Mouse (Mus musculus): ENCODE measurements around the gene Trim3.

Gene Trim3

DNA sequence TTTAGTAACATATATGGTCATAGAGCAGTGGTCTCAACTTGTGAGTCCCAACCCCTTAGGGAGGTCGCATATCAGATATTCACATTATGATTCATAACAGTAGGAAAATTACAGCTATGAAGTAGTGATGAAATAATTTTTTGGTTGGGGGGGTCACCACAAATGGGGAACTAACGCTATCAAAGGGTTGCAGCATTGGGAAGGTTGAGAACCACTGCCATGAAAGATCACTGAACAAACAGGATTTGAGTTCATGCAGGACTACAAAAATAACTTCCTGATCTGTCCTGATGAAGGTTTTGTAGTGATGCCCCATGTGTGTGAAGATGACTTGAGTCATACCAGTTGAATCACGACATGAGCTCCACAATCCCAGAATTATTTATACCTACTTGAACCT, 24.9 kb downstream of the Trim3 start:
- DNase-seq (ENCODE audit: low spot score): no peak

DNA sequence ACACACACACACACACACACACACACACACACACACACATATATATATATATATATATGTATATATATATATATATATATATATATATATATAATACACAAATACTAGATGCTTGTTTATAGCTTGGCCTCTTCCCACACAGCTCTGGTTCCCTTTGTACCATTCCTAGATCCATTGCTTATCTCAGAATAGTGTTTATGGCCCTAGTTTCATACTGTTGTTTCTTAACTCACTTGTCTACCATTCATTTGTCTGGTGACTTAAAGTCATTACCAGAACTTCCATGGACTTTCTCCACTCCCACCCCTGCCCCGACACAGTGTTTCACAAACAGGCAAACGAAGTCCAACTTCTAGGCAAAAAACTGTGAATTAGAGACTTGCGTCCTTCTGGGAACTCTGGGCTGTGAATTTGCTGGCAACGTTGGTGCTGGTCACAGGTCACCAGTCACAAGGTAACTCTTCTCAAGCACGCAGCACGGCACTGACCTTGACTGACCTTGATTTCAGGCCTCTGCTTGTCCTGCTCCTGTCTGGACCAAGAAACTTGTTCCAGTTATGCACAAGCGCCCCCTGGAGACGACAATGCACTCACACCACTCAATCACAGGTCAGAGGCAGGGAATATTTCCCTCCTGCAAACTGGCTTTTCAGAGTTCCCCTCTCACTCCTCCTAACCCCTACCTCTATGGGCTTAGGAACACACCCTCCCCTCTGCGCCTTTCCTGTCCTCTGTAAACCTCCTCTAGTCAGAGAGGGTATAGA, 30.3 kb downstream of the Trim3 start:
- DNase-seq (ENCODE audit: low spot score): no peak

DNA sequence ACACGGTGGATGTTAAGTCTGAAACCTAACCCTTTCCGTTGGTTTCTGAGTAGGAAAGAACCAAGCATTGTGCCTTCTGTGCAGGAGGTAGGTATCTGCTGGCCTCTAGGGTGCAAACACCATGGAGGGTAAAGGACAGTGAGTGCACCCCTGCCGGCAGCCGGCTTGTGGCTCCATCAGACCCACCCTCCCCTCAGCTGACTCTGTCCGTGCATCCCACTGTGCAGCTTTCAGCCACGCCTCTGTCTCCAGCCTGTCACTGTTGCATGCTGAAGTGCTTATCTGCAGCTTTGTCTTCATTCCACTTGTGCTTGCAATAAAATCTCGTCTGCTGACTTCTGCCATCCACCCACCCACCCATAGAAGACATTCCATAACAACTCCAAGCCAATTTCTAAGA, 43.3 kb downstream of the Trim3 start:
- no peak for DNase-seq (ENCODE audit: low spot score)

DNA sequence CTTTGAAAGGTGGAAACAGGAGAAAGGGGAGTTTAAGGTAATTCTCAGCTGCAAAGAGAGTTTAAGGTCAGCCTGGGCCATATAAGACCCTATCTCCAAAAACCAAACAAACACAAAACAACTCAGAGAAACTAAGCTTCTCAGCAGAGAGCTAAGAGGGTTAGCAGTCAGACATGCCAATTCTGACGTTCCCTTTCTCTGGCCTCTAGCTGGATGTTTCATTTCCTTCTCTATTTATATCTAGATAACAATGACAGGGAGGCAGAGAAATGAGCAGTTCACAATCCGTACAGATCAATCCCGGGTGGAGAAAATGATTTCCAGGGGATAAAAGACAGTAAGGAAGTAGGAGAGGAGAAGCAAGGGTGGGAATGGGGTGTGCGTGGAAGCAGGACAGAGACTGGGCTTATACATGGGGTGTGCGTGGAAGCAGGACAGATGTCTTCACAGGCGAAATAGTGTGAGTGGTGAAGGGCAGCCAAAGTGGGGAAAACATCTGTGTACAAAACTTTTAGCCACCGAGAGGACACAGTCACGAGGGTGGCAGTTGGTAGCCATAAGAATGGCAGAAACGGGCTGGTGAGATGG, 45.0 kb downstream of the Trim3 start:
- no peak for DNase-seq (ENCODE audit: low spot score)

DNA sequence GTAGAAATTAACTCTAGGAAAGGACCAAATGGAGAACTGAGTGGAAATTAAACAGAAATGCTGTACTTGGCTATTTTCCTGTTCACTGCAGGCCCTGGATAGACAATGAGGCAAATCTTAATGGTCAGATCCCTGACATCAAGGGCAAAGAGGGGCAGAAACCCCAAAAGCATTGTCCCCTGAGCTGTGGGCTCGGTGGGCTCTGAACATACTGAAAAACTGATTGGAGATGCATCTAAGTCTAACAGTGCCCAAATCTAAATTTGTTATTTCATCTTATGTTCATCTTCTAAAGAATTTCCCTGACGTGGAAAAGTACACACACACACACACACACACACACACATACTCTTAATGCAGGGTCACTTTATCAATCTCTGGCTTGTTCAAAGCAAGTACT, 51.4 kb downstream of the Trim3 start:
- no peak for DNase-seq (ENCODE audit: low spot score)

DNA sequence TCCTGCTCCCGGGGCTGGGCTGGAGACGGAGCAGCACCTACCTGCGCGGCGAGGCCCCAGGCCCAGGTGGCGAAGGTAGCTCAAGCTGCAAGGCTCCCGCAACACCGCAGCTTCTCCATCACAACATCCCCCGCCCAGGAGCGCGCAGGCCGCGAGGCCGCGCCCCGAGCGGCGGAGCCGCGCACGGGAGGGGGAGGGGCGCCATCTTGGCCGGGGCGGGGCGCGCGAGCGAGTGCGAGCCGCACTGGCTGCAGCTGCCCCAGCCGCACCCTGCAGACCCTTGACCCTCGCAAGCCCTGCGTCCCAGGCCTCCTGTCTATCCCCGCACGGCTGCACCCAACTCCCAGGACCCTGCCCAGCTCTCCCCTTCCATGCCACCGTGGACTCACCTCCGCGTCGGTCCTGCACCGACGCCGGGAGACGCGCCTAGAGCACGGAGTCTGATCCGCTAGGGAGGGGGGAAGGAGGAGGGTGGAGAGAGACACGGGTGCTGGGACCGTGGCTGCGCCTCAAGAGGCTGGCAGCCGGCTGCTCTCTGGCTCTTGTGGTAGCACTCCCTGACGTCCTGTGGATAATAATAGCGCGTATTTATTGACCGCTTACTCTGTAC, 52.2 kb downstream of the Trim3 start, which contains the start of gene Apbb1:
TSS of gene Apbb1 (minus strand) at position 560 of the 610 bp plus-strand sequence.
- no peak for DNase-seq (ENCODE audit: low spot score)

DNA sequence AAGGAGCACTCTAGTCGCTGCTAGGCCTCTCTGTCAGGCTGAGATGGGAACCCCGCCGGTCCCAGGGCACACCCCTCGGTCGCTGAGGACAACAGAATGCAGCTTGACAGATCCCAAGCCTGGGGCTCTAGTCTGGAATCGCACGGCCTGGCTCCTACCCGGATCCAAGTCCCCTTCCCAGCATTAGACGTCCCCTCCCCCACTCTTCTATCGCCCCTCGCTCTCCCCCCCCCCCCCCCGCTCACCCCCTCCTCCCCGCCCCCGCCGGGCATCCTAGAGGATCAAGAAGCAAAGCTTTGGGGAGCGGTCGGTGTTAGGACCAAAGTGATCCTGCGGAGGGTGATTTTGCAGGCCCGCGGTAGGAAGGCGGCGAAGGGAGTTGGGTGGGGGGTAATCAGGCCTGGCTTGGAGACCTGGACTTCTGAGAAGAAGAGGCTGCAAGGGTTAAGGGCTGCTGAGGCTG, 52.7 kb downstream of the Trim3 start:
- no peak for DNase-seq (ENCODE audit: low spot score)

DNA sequence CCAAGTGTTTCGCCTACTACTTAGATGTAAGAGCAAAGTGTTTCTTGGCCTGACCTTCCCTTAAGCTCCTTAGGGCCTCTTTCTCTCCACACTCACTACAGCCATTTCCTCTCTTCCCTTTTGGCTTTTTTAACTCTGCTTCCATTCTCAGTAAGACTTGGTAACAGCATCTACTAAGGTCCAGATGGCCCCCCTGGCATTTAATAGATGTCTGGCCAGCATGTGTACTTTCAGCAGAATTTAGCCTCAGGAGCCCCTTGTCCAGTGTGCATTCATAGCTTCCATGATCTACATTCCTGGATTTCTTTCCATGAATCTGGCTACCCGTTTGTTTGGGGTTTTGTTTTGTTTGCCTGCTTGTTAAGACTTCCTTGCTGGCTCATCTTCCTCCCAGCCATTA, 54.9 kb downstream of the Trim3 start:
- DNase-seq (ENCODE audit: low spot score): no peak

DNA sequence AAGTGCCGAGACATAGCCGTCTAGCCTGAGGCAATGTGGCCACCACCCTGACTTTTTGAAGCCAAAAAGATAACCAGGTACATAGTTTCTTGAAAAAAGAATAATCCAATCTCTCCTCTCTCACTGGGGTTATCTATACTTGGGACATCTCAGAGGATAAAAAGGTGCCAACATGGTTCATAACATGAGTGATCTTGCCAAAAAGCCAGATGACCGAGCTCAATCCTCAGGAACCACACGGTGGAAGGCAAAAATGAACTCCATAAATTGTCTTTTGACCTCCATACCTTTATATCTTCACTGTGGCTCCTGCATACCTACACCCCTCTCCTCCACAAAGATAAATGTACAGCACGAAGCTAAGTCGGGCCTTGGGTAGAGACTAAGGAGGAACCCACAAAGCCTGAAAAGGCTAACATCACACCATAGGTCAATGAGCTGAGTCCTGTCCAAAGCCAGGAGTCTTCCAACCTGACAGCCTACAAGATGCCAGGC, 55.9 kb downstream of the Trim3 start:
- no peak for DNase-seq (ENCODE audit: low spot score)

DNA sequence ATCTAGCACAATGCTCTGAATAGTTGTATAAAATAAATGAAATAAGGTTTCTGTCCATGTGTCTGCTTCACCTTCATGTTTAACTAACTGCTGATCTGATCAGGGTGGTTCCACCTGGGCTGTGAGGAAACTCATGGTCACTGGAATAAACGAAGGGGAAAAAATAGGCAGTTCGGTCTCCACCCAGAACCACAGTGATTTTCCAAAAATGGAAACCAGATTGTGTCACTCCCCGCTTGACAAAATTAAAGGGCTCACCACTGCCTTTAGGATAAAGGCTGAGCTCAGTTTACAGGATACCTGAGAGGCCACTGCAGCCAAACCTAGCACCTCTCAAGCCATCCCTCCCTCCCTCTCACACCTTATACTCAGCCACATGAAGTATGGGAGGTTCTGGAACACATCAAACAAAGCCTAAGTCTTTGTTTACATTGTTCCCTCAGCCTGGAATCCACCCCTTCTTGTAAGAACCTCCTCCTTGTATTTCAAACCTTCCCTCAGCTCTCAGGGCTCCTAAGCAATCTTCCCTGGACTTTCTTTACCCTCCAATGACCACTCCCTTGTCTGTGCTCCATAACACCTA, 57.1 kb downstream of the Trim3 start:
- DNase-seq (ENCODE audit: low spot score): no peak

DNA sequence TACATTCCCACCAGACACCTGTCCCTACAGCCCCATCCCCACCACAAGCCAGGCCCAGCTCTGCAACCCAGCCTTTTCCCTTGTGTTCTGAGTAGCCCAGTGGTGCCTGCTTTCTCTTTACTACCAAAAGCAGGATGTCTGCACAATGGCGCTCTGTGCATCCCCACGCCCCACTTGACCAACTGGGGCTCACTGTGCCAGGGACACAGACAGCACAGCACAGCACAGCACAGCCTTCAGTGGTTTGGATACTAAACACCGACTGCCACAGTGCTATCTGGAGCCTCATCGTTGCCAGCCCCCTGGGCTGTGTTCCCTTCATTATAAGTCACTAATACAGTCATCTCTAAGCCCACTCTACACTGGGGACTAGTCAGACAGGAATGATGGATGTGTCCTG, 58.8 kb downstream of the Trim3 start:
- no peak for DNase-seq (ENCODE audit: low spot score)

DNA sequence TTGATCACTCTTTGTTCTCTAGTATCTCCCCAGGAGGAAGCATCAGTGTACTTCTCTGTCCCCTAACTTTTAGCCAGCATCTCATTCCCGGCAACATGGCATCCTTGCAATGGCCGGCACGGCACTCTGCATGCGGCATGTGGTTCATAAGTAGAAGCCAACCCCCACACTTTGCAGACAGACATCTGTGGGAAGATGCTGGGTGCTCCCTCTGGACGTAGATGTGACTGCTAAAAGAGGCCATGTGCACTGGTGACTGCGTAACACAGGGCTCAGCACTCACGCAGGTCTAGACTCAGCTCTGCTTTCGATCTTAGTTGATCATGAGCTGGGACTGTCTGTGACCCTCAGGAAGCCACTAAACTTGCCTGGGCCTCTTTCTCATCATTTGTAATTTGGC, 60.4 kb downstream of the Trim3 start:
- DNase-seq (ENCODE audit: low spot score): no peak

DNA sequence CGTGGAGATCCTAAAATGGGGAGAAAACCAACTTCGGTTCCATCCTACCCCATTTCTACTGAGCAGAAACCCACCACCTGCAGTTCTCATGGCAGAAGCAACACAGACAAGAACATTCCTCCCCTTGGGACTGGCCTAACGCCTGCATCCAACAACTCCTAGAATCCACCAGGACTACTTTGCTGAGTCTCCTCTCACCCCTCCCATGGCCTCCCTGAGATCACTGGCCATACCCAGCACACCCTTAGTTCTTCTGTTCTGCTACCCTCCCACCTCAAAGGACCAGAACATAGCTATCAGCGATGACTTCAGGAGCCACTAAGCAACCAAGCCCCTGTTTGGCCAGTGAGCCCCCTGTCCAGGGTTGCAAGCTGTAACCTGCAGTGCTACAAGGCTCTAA, 62.6 kb downstream of the Trim3 start:
- no peak for DNase-seq (ENCODE audit: low spot score)

DNA sequence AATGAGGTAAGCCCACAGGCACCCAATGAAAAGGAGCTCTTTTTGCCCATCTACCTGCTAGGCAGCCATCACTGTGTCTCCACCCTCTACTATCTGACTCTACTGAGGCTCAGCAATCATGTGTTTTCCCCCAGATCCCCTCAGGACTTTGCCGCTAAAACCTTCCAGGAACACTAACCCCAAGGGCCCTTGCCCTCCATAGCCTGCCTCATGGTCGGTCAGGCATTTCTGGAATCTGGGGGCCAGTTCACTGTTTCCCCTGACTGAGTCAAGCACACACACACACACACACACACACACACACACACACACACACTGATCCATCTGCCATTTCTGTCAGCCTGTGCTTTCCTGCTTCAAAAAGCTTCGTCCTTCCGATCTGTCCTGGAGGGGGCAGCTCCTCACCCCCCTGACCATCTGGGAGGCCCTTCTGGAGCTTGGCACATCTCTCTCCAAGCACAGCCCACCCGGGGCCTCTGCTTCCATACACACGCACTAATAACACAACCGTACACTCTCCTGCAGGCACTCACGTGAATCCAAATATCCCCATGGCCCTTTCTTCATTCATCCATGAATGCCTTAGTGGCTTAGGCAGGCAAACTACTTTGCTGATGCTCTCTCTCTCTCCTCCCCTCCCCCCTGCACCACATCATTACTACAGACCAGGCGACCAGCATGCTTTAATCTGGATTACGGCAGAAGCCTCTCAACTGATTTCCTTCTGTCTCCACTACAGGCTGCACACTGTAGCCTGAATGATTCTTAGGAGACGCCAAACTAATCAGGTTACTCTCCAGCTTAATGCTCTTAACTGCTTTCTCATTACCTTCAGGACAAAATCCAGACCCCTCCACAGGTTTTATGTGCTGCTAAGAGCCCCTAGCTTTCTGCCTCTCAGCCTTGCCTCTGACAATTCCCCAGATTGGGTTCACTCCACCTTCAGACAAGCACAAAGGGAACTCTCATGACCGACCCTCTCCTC, 63.6 kb downstream of the Trim3 start:
- no peak for DNase-seq (ENCODE audit: low spot score)

DNA sequence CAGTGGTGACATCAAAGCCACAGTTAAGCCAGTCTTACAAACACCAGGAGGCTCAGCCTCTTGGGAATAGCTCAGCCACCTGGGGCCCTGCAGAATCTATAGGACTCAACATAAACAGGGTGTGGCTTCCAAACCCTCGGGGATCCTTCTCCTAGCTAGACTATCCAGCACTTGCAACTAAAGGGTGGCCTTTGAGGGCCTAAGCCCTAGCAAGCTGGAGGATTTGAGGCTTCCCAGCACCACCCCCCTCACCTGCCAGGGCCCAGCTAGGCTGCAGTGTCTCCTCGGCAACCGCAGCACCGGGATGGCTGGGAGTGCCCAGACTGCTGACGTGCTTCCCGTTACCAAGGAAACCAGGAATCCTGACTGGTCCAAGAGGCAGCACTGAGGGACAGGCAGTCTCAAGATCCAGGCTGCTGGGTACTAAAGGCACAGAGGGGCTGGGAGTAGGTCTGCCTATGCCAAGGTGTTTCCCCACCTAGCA, 64.3 kb downstream of the Trim3 start:
- DNase-seq (ENCODE audit: low spot score): no peak

DNA sequence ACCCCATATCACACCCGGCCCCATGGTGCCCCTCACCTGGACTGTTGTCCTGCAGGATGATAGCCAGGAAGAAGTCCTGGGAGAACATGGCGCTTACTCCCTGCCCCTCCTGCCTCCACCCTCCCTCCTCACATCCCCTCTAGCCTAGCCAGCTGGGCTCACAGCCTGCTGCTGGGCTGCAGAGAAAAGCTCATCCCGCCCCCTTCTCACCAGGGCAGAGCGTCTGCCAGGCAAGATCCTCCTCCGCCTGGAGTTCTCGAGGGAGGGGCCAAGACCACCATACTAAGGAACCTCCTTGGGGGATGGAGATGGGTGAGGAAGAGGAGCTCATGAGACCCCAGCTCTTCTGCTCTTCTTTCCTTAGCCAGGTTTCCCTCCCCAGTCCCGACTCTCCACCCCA, 64.8 kb downstream of the Trim3 start:
- DNase-seq (ENCODE audit: low spot score): no peak

DNA sequence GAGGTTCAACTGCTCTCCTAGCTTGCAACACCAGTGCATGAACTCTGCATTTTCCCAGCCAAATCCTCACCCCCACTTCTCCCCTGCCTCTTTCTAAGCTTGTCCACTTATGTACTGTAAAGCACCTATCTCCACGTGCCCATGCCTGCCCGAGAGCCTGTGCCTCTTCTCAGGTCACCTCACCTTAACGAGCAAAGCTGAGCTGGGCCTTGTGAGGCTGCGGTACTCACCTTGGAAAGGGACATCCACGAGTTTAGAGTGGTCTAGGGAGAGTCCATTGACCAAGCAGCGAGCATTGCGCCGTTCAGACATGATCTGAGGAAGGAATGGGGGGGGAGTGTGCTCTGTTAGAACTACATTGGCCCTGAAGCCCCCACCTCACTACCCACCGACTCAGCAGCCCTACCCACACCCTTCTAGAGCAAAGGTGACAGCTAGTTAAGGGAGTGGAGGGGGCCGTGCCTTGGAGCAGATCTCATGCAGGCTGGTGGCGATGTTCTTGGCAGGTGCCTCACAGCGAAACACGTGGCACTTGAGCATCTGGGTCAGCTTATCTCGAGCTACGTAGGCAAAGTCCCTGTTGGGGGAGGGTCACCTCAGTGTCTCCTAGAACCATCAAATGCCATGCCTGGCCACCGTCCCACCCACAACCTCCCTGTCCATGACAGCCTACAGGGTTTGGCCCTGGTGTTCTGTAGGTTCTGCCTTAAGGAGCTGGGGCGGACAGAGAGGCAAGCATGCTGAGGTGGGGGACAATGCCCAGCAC, 68.1 kb downstream of the Trim3 start:
- DNase-seq (ENCODE audit: low spot score): no peak

DNA sequence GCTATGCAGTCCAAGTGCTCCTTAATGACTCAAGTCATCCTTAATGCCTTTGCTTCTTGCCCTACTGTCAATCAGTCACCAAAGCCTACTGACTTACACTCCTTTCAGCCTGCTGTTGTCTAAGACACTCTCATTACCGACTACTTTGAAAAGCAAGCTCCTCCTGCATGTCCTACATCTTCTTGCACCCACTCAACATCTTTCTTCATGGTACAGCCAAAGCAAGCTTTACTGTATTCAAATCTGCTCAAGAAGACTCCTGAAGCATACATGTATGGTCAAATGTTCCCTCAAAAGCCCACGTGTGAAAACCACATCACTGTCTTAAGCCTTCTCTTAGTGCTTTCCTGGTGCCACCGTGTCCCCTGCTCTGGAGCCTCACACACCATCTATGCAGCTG, 70.0 kb downstream of the Trim3 start:
- no peak for DNase-seq (ENCODE audit: low spot score)

DNA sequence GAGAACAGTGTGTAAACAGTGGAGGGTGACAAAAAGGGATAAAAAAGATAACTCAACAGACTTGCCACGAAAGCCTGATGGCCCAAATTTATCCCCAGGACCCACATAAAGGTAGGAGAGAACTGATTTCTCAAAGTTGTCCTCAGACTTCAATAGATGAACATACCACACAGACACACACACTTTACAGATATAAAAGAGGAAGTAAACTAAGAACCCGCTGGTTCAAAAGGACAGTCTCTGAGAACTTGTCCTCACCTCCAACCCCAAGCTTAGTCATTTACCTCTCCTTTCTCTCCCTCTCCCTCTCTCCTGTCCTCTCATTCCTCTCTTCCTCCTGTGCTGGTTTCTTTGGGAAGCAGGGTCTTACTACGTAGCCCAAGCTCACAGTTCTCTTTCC, 71.1 kb downstream of the Trim3 start:
- DNase-seq (ENCODE audit: low spot score): no peak

DNA sequence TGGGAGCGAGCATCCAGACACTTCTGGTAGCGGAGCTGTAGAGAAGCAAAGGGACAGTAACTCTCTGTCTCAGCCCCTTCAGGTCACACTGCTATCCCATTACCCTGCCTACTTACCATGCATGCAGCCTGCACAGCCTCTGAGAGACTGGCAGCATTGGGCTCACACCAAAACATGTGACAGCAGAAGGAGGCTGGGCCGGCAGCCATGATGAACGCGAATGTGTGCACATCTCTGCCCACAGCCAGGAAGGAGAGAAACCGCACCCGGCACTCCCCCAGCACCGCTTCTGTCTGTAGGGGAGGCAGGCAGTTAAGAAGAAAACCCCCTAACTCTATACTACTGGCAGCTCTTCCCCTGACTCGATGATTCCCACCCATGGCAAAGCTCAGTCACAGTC, 74.4 kb downstream of the Trim3 start:
- no peak for DNase-seq (ENCODE audit: low spot score)

DNA sequence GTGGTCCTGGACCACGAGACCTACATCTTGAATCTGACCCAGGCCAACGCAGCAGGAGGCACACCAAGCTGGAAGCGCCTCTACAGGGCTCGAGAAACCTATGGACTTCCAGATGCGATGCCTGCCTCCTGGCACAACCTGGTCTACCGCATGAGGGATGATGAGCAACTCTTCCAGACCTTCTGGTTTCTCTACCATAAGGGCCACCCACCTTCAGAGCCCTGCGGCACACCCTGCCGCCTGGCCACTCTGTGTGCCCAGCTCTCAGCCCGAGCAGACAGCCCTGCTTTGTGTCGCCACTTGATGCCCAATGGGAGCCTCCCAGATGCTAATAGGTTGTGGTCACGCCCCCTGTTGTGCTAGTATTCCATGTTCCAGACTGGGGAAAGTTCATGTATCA, 75.7 kb downstream of the Trim3 start:
- no peak for DNase-seq (ENCODE audit: low spot score)
